Mouse (Mus musculus): Measurements from ENCODE around the gene Gm436. TPM values are rescaled to one million over a fixed set of nuclear protein-coding genes. Genes with fewer than 3 reads are reported as not detected.

The Gm436 gene
- not detected in 2 replicates for polyA plus RNA-seq (2012; rRNA removed)

GRCm38 (mm10) chr4:144686268-144686667 is at the start of gene Gm436:
Gene Gm436 (minus strand): TSS chr4:144686368.

GRCm38 (mm10) chr4:144721304-144721703 is 35.1 kb upstream of the Gm436 start, which contains the start of gene Gm13178:
Gene Gm13178 (minus strand): TSS chr4:144721404.

Other genes starting within 250 kb of the Gm436 start
- gene 1700012P22Rik, start 247.6 kb downstream of the Gm436 start, polyA plus RNA-seq (2012; rRNA removed): 0.50 and 0.55 TPM in 2 replicates
- not detected in 2 replicates for gene Gm9944, start 233.1 kb downstream of the Gm436 start, polyA plus RNA-seq (2012; rRNA removed)
- not detected in 2 replicates for gene Aadacl3, start 222.6 kb downstream of the Gm436 start, polyA plus RNA-seq (2012; rRNA removed)
- gene 9430007A20Rik, start 166.5 kb downstream of the Gm436 start, polyA plus RNA-seq (2012; rRNA removed): not detected in 2 replicates
- gene Gm13124, start 121.2 kb downstream of the Gm436 start, polyA plus RNA-seq (2012; rRNA removed): not detected in 2 replicates
- not detected in 2 replicates for gene Aadacl4, start 72.7 kb downstream of the Gm436 start, polyA plus RNA-seq (2012; rRNA removed)
- not detected in 2 replicates for gene Gm13178, start 35.0 kb upstream of the Gm436 start, polyA plus RNA-seq (2012; rRNA removed)
- not detected in 2 replicates for gene Gm438, start 100.2 kb upstream of the Gm436 start, polyA plus RNA-seq (2012; rRNA removed)
- gene Dhrs3, start 206.5 kb upstream of the Gm436 start, polyA plus RNA-seq (2012; rRNA removed): 146 and 189 TPM in 2 replicates

Measured in ovary, adult 2 months (tissue).